Mouse (Mus musculus): ENCODE results near the gene Fbxo9.

- TF ChIP-seq POLR2A (IDR thresholded peaks at IDR 0.05; ENCODE audit: extremely low read depth, insufficient read depth, low read length) = no peak
- TF ChIP-seq CTCF (IDR thresholded peaks at IDR 0.05; ENCODE audit: extremely low read depth, insufficient read depth, low read length) = no peak
These were observed 6.9 kb upstream of the Fbxo9 start for GRCm38 (mm10) chr9:78115746-78116145.
